Mouse (Mus musculus): ENCODE data around the gene Kdm4c. TPM values are rescaled to one million over a fixed set of nuclear protein-coding genes. Genes with fewer than 3 reads are reported as not detected.
"Not testable (repeated sequence)": the region's sequence is repeated elsewhere in the genome, so short reads cannot be mapped to it uniquely, and the experiment has no call there.

Gene Kdm4c
- polyA plus RNA-seq, 1 experiment from 2014 or later, result 19.4 TPM

DNA sequence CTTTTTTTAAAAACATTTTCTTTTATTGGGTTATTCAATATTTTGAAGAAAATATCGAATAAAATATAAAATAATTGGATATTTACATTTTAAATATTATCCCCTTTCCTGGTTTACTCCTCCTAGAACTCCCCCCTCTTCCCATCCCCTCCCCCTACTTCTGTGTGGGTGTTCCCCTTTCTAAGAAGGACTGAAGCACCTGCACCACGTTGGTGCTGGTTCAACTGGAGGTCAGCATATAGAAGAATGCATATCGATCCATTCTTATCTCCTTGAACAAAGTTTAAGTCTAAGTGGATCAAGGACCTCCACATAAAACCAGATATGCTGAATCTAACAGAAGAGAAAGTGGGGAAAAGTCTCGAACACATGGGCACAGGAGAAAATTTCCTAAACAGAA, 144.3 kb downstream of the Kdm4c start:
- 86% methylated on average over 4 of the region's 4 CpGs for WGBS
- DNase-seq (ENCODE audit: low spot score), result no peak
- H3K27ac ChIP-seq, result no peak overlapping the region
- H3K4me1 ChIP-seq (replicated peaks; ENCODE audit: control insufficient read depth, insufficient read depth, low read length), result no peaks in the 10 kb centered on the region
- H3K4me3 ChIP-seq (replicated peaks; ENCODE audit: low read length), result no peak overlapping the region
- no peaks in the 10 kb centered on the region for H3K27me3 ChIP-seq (ENCODE audit: control insufficient read depth, insufficient read depth, low read length)
- H3K4me2 ChIP-seq (replicated peaks), result no peak overlapping the region
- no peak for ATAC-seq (ENCODE audit: low FRiP score)
- H3K36me3 ChIP-seq (replicated peaks; ENCODE audit: control insufficient read depth, insufficient read depth), result peaks cover 23% of the 10 kb centered on the region
- H3K9ac ChIP-seq, result no peak overlapping the region
- no peaks in the 10 kb centered on the region for H3K9me3 ChIP-seq (ENCODE audit: control insufficient read depth, low read length)

DNA sequence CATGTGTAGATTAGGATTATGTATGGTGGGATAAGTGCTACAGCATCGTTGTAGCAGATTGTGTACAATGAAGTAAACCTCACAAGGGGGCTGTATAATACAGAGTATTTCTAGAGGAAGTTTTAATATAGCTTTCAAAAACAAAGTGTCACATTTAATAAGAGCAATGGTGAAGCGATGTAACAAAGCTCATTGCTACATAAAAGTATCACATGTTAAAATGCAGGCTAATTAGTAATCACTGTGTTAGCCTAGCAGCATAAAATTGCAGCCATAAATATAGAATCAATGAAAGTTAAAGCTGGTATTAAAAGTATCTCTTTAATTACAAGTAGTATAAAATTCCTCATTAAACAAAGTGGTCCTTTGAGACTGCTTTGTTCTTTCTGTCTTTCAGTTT, 150.9 kb downstream of the Kdm4c start:
- H3K36me3 ChIP-seq (replicated peaks; ENCODE audit: control insufficient read depth, insufficient read depth), result peaks cover 42% of the 10 kb centered on the region
- no peak overlapping the region for H3K4me2 ChIP-seq (replicated peaks)
- H3K27ac ChIP-seq, result no peak overlapping the region
- ATAC-seq (ENCODE audit: low FRiP score), result no peak
- no peak overlapping the region for H3K4me3 ChIP-seq (replicated peaks; ENCODE audit: low read length)
- no peak for DNase-seq (ENCODE audit: low spot score)
- H3K4me1 ChIP-seq (replicated peaks; ENCODE audit: control insufficient read depth, insufficient read depth, low read length), result no peaks in the 10 kb centered on the region
- H3K9me3 ChIP-seq (ENCODE audit: control insufficient read depth, low read length), result 0 out of 2 replicates have a peak, but pooled peaks cover 3% of the 10 kb centered on the region
- H3K27me3 ChIP-seq (ENCODE audit: control insufficient read depth, insufficient read depth, low read length), result no peaks in the 10 kb centered on the region
- WGBS, result 83% methylated on average over 2 of the region's 2 CpGs
- H3K9ac ChIP-seq, result no peak overlapping the region

DNA sequence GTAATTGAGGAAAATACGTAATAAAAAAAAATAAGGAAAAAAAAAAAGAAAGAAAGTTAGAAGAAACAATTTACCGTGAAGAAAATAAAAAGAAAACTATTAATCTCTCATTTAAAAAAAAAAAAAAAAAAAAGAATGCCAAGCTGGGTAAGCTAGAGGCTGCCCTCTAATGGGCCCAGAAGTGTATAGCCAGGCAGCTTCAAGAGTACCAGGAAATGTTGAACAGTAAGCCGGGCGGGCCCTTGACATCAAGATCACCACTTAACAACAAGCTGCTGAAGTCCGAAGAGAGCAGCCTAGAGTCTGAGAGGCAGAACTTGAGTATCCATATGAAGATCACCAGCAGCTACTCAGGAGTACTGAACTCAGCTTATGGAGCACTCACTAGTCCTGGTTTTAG, 154.3 kb downstream of the Kdm4c start:
- 0 out of 2 replicates have a peak, but pooled peaks cover 3% of the 10 kb centered on the region for H3K9me3 ChIP-seq (ENCODE audit: control insufficient read depth, low read length)
- no peak overlapping the region for H3K4me2 ChIP-seq (replicated peaks)
- DNase-seq (ENCODE audit: low spot score) (no peak), ATAC-seq (ENCODE audit: low FRiP score) (no peak)
- H3K4me3 ChIP-seq (replicated peaks; ENCODE audit: low read length), result no peak overlapping the region
- no peaks in the 10 kb centered on the region for H3K27me3 ChIP-seq (ENCODE audit: control insufficient read depth, insufficient read depth, low read length)
- no peak overlapping the region for H3K27ac ChIP-seq
- H3K4me1 ChIP-seq (replicated peaks; ENCODE audit: control insufficient read depth, insufficient read depth, low read length), result 0 out of 2 replicates have a peak, but pooled peaks cover 3% of the 10 kb centered on the region
- H3K36me3 ChIP-seq (replicated peaks; ENCODE audit: control insufficient read depth, insufficient read depth), result peaks cover 46% of the 10 kb centered on the region
- over 99% methylated on average over 5 of the region's 5 CpGs for WGBS
- no peak overlapping the region for H3K9ac ChIP-seq

DNA sequence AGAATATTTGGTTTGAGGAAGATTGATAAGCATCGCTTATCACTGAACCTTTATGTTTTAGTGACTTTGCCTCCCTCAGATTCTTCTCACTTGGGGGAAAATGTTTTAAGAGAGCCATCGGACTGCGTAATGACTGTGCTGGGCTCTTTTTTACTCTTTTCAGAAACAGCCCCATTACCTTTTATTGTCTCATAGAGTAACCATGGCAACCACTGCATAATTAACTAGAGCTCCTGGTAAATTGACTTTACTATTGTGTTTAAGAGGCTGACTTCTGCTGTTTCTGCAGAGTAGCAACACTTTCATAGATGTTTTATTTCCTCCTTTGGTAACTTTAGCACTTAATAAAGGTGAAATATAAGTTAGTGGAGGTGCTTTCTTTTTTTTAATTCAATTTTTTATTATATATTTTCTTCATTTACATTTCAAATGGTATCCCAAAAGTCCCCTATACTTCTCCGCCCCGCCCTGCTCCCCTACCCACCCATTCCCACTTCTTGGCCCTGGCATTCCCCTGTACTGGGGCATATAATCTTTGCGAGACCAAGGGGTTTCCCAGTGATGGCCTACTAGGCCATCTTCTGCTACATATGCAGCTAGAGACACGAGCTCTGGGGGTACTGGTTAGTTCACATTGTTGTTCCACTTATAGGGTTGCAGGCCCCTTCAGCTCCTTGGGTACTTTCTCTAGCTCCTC, 159.5 kb downstream of the Kdm4c start:
- ATAC-seq (ENCODE audit: low FRiP score) (peak; percentile 82; the same call in 1 of the 2 replicates), DNase-seq (ENCODE audit: low spot score) (peak; percentile 36)
- H3K4me2 ChIP-seq (replicated peaks); H3K4me1 ChIP-seq (replicated peaks; ENCODE audit: control insufficient read depth, insufficient read depth, low read length); H3K9me3 ChIP-seq (ENCODE audit: control insufficient read depth, low read length); H3K4me3 ChIP-seq (replicated peaks; ENCODE audit: low read length); H3K27me3 ChIP-seq (ENCODE audit: control insufficient read depth, insufficient read depth, low read length); H3K27ac ChIP-seq; H3K9ac ChIP-seq: not testable (repeated sequence)
- 58% methylated on average over 7 of the region's 7 CpGs for WGBS
- H3K36me3 ChIP-seq (replicated peaks; ENCODE audit: control insufficient read depth, insufficient read depth), result peaks cover 32% of the 10 kb centered on the region

DNA sequence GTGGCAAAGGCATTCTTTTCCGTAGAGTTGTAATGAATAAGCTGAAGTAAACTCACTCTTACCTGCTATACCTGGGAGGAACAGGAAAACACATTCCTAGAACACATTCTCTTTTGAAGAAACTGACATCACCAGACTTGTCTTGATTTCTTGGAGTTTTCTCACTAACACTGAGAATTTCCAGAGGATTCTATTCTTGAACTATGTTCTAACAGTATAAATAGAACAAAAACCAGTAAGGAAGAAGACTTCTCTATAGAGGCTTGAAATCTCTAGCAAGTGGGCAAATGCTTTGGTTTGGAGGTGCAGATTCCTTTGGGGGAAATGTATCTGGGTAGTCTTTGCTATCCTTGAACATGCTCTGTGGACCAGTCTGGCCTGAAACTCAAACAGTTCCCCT, 166.4 kb downstream of the Kdm4c start:
- whole genome bisulfite sequencing, result 95% methylated on average over 1 of the region's 1 CpGs
- Histone ChIP-seq H3K27ac (no peak overlapping the region), H3K9ac (no peak overlapping the region), H3K27me3 (ENCODE audit: control insufficient read depth, insufficient read depth, low read length) (no peaks in the 10 kb centered on the region), H3K4me3 (replicated peaks; ENCODE audit: low read length) (no peak overlapping the region), H3K36me3 (replicated peaks; ENCODE audit: control insufficient read depth, insufficient read depth) (peaks cover 18% of the 10 kb centered on the region), H3K9me3 (ENCODE audit: control insufficient read depth, low read length) (no peaks in the 10 kb centered on the region), H3K4me1 (replicated peaks; ENCODE audit: control insufficient read depth, insufficient read depth, low read length) (no peaks in the 10 kb centered on the region), H3K4me2 (replicated peaks) (no peak overlapping the region)
- ATAC-seq (ENCODE audit: low FRiP score) (no peak), DNase-seq (ENCODE audit: low spot score) (no peak)

DNA sequence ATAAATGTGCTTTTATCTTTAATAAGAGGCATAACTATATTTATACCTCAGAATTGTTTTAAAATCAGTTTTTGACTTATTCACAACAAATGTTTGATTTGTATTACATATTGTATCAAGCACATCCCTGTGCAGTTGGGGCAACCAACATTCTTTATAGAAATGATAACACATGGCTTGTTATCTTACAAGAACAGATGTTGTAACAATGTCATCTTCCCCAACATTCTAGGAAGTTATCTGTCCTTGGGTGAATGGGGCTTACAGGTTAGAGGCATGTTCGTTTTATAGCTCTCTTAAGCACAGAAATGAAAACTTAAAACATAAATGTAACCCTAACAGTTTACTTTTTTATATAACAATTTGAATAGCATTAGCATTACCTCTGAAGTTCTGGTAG, 177.5 kb downstream of the Kdm4c start:
- no peak overlapping the region for H3K4me2 ChIP-seq (replicated peaks)
- H3K4me3 ChIP-seq (replicated peaks; ENCODE audit: low read length), result no peak overlapping the region
- ATAC-seq (ENCODE audit: low FRiP score) (no peak), DNase-seq (ENCODE audit: low spot score) (no peak)
- no peaks in the 10 kb centered on the region for H3K9me3 ChIP-seq (ENCODE audit: control insufficient read depth, low read length)
- no peak overlapping the region for H3K27ac ChIP-seq
- H3K9ac ChIP-seq, result no peak overlapping the region
- H3K27me3 ChIP-seq (ENCODE audit: control insufficient read depth, insufficient read depth, low read length), result no peaks in the 10 kb centered on the region
- H3K36me3 ChIP-seq (replicated peaks; ENCODE audit: control insufficient read depth, insufficient read depth), result no peaks in the 10 kb centered on the region
- H3K4me1 ChIP-seq (replicated peaks; ENCODE audit: control insufficient read depth, insufficient read depth, low read length), result no peaks in the 10 kb centered on the region
- 89% methylated on average over 1 of the region's 1 CpGs for WGBS

Other genes with a start within 250 kb of the Kdm4c start
- 36.6 and 39.5 TPM in 2 replicates for gene Frmd3, start 229.1 kb upstream of the Kdm4c start, polyA plus RNA-seq (2014; fragmentation: Nextera tagmentation; extraction: Ambion mirVana)